Mouse (Mus musculus) naive thymus-derived CD4-positive, alpha-beta T cell, adult 5 months (primary cell): ENCODE data around the gene Zfp639. TPM values are rescaled to one million over a fixed set of nuclear protein-coding genes. Genes with fewer than 3 reads are reported as not detected.

Experiments used
- polyA plus RNA-seq: library from polyadenylated mRNA; unstranded; fragments of 100-300 nt; shearing (Covaris generic); gene quantifications from one replicate; pipeline ENCODE4 v1.2.1, GENCODE M21; 2017

Zfp639 gene
- 80.8 TPM for polyA plus RNA-seq

DNA sequence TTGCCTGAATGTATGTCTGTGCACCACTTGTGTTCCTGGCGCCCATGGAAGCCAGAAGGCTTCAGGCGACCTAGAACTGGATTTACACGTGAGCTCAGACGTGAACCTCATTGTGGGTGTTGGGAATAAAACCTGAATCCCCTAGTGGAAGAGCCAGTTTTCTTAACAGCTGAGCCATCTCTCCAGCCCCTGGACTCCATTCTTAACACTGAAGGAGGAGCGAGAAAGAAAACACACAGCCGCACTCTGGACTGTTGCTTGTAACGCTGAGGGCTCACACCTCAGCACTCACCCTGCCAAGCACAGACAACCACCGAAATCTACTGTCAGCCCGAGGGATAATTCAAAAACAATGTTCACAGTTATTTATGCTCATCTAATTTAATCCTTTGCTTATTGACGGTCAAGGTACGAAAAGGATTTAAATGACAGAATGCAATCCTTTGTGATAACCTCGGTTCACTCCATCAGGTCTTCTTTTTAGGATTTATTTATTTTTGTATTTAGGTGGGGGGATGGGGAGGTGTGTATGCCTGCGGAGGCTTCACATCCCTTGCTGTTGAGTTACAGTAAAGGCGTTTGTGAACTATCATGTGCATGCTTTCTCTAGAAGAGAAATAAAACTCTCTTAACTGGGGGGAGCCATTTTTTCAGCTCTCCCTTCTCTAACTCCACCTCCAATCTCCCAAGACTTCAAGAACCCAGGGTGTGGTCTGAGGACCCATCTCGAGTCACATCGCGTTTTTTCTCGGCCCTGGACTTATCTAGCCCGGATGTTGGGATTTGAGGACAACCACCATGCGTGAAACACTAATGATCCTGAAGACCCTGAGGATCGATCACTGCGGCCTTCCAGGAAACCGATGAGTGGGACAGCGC lies at the start of gene Zfp639:
TSS of gene Zfp639 (plus strand) at position 764 of the 879 bp plus-strand sequence.

DNA sequence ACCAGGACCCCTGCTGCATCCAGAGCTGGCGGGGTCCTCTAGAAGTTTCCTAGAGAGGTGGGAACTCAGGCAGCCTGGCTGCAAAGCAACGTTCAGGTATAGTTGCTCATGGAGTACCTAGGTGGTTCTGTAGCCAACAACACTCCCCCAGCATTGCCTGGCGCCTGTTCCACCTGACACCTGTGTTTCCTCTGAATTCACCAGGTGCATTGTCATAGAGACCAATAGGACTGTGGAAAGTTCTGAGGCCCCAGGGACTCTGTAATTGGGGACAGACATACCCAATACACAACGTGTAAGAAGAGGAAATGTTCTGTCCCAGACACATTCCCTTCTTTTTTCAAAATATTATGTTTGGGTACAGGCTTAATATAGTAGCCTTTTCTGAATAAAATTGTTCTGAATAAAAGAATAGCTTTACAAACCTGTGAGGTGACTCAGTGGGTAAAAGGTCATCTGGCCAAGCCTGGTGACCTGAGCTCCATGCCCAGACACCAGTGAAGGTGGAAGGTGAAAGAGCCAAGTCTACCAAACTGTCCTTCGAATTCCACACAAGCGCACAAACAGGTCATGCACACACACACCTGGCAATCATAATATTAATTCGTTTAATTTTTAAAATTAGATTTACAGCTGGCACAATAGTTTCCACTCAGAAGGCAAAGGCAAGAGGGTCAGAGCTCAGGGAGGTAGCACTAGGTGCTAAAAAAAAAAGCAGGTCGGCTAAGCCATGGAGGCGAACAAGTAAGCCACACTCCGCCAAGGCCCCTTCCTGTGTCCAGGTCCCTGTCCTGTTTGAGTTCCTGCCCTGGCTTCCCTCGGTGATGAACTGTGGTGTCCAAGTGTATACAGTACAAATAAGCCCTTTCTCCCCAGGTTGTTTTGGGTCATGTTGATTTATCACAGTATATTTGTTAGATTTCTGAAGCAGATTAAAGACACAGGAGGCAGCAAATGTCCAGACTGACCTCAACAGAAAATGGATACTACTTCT lies 17.7 kb upstream of the Zfp639 start, which contains the start of gene Kcnmb3:
TSS of gene Kcnmb3 (minus strand) at position 135 of the 994 bp plus-strand sequence.

DNA sequence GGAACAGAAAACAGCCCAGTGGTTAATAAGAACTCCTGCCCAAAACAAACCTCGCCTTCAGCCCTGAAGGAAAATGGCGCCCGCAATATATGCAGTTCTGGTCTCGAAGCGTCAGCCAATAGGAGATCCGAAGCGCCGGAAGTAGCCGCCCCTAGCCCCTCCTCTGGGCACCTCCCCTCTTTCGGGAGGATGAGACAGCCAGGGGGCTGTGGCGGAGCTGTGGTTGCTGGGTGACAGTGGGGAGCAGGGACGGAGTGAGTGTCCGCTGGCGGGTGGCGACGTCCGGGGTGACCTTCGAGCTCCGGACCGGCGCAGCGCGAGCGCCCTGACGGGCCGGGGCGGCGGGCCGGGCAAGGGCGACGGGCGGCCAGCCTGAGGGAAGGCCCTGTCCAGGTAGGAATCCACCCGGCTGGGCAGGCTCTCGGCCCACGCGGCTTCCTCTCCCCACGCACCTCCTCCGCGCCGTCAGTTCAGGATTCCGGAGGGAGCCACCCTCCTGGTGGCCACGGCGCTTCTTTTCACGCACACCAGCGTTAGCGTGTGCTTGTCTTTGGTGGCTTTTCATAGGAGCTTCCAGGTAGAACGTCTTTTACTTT lies 19.3 kb downstream of the Zfp639 start, which contains the start of gene Mfn1:
TSS of gene Mfn1 (plus strand) at position 163 of the 596 bp plus-strand sequence.

Other genes starting within 250 kb of the Zfp639 start
- 1.9 TPM for gene Zmat3, start 144.2 kb upstream of the Zfp639 start, polyA plus RNA-seq
- 30.3 TPM for gene Pik3ca, start 112.6 kb upstream of the Zfp639 start, polyA plus RNA-seq
- gene Kcnmb3, start 18.0 kb upstream of the Zfp639 start, polyA plus RNA-seq = 0.34 TPM
- 18.8 TPM for gene Mfn1, start 19.2 kb downstream of the Zfp639 start, polyA plus RNA-seq
- 12.4 TPM for gene Gnb4, start 106.3 kb downstream of the Zfp639 start, polyA plus RNA-seq
- gene Actl6a, start 196.0 kb downstream of the Zfp639 start, polyA plus RNA-seq = 95.3 TPM
- 126 TPM for gene Ndufb5, start 226.7 kb downstream of the Zfp639 start, polyA plus RNA-seq
- 14.1 TPM for gene Mrpl47, start 227.3 kb downstream of the Zfp639 start, polyA plus RNA-seq